Mouse (Mus musculus) right cerebral cortex, postnatal 10 days (tissue): Measurements from ENCODE around the gene Vmn1r3.
"Not testable (repeated sequence)": the region's sequence is repeated elsewhere in the genome, so short reads cannot be mapped to it uniquely, and the experiment has no call there.

Experiments used
- DNase-seq, 2 experiments: peaks; one replicate each; pipeline ENCODE4 v3.0.0; 2021; ENCODE audit warnings: low spot score in 2 of 2

The Vmn1r3 gene

GRCm38 (mm10) chr4:3185258-3185657 is at the start of gene Vmn1r3:
Vmn1r3 (minus strand) TSS chr4:3185358.
- not testable (repeated sequence) for DNase-seq

GRCm38 (mm10) chr4:3232053-3232452 is 46.9 kb upstream of the Vmn1r3 start:
- peak in 1 of 2 experiments; percentile 30 for DNase-seq

GRCm38 (mm10) chr4:3230908-3231684 is 45.9 kb upstream of the Vmn1r3 start:
- no peak for DNase-seq

GRCm38 (mm10) chr4:3229532-3229931 is 44.4 kb upstream of the Vmn1r3 start:
- peak; percentile 34 to 50 for DNase-seq

- no peak for DNase-seq
Observed at GRCm38 (mm10) chr4:3228476-3228875, 43.3 kb upstream of the Vmn1r3 start.

GRCm38 (mm10) chr4:3227751-3228150 is 42.6 kb upstream of the Vmn1r3 start:
- DNase-seq = no peak

- DNase-seq = no peak
Observed at GRCm38 (mm10) chr4:3226488-3226887, 41.3 kb upstream of the Vmn1r3 start.

- not testable (repeated sequence) for DNase-seq
Observed at GRCm38 (mm10) chr4:3225416-3225815, 40.3 kb upstream of the Vmn1r3 start.

- DNase-seq = not testable (repeated sequence)
Observed at GRCm38 (mm10) chr4:3224848-3225247, 39.7 kb upstream of the Vmn1r3 start.

- not testable (repeated sequence) for DNase-seq
Observed at GRCm38 (mm10) chr4:3223483-3224209, 38.5 kb upstream of the Vmn1r3 start.

- not testable (repeated sequence) for DNase-seq
Observed at GRCm38 (mm10) chr4:3216382-3216781, 31.2 kb upstream of the Vmn1r3 start.

- not testable (repeated sequence) for DNase-seq
Observed at GRCm38 (mm10) chr4:3213349-3213748, 28.2 kb upstream of the Vmn1r3 start.

GRCm38 (mm10) chr4:3209643-3210217 is 24.6 kb upstream of the Vmn1r3 start:
- not testable (repeated sequence) for DNase-seq

- DNase-seq = not testable (repeated sequence)
Observed at GRCm38 (mm10) chr4:3176746-3177490, 8.2 kb downstream of the Vmn1r3 start.

GRCm38 (mm10) chr4:3176195-3176594 is 9.0 kb downstream of the Vmn1r3 start:
- DNase-seq = not testable (repeated sequence)

- not testable (repeated sequence) for DNase-seq
Observed at GRCm38 (mm10) chr4:3175756-3176155, 9.4 kb downstream of the Vmn1r3 start.

GRCm38 (mm10) chr4:3174586-3174985 is 10.6 kb downstream of the Vmn1r3 start:
- not testable (repeated sequence) for DNase-seq

GRCm38 (mm10) chr4:3167020-3167419 is 18.1 kb downstream of the Vmn1r3 start, which contains the start of gene Vmn1r2:
Vmn1r2 (plus strand) TSS chr4:3167320.
- not testable (repeated sequence) for DNase-seq

- DNase-seq = peak in 1 of 2 experiments; percentile 32
Observed at GRCm38 (mm10) chr4:3165046-3165445, 20.1 kb downstream of the Vmn1r3 start.

GRCm38 (mm10) chr4:3164429-3164828 is 20.7 kb downstream of the Vmn1r3 start:
- not testable (repeated sequence) for DNase-seq

- DNase-seq = not testable (repeated sequence)
Observed at GRCm38 (mm10) chr4:3153320-3153719, 31.8 kb downstream of the Vmn1r3 start.
